Mouse (Mus musculus) layer of hippocampus, postnatal 25 days (tissue): Measurements from ENCODE around the gene Dph5. TPM values are rescaled to one million over a fixed set of nuclear protein-coding genes. Genes with fewer than 3 reads are reported as not detected.
"Not testable (repeated sequence)": the region's sequence is repeated elsewhere in the genome, so short reads cannot be mapped to it uniquely, and the experiment has no call there.

Experiments
- DNase-seq, 2 experiments: peaks; one replicate each; pipeline ENCODE4 v3.0.0; 2022; ENCODE audit warnings: mixed read lengths in 2 of 2, low spot score in 1 of 2; ENCODE audit errors: extremely low spot score in 1 of 2
- total RNA-seq, 2 experiments: library from RNA; stranded (reverse); gene quantifications; 2 replicates each; pipeline ENCODE4 v1.2.3; 2021

Dph5 gene
- total RNA-seq, 2 experiments from 2014 or later: 13.3 to 14.3 TPM

DNA sequence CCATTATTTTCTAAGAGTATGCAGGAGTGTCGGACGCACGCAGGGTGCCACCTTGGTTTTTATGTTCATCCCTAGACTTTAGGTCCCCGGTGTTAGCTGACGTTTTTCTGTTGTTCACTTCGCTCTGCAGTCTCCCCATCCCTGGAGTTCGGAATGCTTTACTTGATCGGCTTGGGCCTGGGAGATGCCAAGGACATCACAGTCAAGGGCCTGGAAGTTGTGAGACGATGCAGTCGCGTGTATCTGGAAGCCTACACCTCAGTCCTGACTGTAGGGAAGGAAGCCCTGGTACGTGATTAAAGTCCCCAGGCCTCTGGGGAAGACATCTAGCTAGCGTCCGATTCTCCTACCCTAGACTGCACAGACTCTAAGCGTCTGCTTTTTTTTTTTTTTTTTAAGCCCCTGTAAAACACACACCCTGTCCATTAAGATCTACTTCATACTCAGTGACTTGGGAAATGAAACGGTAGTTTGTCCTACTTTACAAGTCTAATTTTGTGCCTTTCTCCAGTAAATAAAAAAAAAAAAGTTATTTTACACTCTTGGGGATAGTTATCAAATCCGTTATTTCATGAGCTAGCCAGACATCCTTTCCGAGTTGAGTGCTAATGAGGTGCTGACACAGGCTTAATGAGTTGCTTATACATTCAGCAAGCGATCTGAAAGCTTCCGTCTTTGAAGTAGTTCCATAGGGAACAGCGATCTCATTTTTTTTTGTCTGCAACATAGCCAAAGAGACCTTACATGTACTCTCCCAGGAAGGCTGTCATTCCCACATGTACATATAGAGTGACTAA is 871 bp downstream of the Dph5 start:
- peak; percentile 27 to 49 for DNase-seq

DNA sequence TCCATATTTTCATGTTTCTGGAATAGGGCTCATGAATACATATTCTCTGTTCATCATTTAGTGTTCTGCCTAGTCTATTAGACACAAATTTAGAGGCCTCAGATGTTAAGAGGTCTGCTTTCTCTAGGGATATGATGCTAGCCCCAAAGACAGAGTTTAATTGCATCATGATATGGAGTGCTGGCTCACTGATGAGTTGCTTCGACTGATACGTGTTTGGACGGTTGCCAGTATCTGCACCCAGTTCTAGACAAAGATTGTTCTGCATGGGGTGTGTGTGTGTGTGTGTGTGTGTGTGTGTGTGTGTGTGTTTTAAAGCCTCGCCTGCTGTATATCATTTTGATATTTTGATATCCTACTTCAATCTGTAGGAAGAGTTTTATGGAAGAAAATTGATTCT is 4.7 kb downstream of the Dph5 start:
- no peak for DNase-seq

DNA sequence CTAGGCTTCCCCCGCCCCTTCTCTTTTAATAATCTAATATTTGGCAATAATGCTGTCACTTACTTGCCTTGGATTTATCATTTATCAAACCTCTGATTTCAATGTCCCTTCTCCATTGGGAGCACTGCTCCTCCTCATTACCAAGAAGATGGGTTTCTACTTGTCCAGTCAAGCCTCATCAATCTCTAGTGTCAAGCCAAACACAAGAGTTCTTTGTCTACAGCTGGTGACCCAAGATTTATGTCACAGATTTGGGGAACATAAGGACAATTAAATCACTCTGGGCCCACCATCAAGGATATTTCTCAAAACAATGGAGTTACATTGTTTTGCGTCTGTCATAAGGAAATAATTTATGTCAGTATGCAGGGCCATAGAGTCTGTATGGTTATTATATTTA is 5.5 kb downstream of the Dph5 start:
- DNase-seq: no peak

DNA sequence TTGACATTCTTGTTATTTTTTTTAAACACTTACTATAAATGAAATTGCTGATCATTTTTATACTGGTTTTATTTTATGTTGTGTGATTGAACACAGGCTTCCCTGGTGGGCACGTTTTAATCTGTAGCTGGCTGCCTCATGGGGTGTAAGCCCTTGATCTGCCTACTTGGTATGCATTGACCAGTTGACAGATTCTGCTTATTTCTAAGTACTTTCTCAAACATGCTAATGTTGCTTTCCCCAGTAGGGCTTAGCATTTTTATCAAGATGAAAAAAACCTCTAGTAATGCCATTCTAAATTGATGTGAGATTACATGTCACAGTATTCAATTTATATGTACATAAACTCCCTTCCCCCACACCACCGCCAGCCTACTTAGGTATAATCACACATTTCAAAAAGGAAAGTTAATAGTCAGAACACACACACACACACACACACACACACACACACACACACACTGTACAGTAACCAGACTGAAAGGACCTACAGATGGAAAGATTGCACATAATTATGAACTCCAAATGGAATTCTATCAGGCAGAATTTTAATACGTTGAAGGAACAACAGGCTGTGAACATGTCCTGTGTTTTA is 10.8 kb downstream of the Dph5 start:
- no peak for DNase-seq

DNA sequence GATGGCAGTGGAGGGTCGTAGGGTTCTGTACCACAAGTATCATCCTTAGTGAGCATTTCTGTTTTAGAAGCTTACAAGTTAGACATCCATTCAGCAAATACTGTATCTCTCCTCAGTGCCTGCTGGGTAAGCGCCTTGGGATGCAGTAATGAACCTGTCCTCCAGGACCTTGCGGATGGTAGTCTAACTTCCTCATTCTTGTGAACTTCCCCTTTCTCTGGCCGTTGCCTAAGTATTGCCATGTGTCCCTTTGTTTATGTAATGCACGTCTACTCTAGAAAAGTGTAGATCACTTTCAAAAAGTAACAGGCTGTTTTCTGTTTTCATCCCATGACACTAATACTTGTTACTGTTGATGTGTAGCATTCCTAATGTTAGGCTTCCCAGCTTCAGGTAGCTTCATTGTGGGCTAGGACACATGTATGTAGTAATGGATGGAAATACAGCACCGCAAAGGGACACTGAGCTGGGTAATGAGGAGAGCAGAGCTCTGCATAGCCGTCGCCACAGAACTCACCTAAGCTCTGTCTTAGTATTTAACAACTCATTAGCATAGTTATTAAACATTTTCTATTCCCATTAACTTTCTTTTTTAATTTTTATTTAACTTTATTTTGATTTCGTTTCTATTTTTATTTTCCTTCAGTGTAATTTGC is 14.8 kb downstream of the Dph5 start:
- DNase-seq: no peak

DNA sequence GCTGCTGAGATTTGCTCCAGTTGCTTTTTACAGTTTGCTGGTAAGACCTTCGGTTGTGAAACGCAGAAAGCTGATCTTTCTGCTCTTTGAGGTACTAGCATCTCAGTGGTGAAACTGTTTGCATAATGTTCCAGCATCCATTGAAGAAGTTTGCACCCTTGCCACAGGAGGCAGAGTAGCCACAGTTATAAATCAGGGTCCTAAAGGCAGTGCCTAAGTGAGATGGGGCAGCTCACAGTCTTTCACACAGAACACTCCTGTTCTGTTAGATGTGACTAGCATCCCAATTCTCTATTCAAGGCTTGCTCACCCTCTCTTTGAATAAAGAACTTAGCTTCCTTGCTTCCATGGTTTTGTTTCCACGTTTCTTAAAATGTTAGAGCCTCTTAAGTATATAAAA is 17.4 kb downstream of the Dph5 start:
- DNase-seq: no peak

DNA sequence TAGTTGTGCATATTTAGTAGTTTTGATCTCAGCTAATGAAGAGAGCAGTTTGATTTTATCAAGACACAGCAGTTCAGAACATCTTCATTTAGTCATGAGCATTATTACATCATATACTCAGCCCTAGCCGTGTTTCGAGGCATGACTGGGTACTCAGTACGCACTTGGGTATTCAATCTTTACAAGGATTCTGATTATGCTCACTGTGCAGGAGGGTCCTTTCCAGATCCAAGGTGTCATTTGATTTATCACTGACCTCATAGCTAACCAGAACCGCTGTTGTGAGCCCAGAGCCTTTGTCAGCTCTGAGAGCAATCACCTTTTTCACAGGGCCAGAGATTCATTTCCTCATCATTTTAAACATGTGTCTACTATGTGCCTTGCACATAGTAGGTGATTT is 17.9 kb downstream of the Dph5 start:
- DNase-seq: no peak

DNA sequence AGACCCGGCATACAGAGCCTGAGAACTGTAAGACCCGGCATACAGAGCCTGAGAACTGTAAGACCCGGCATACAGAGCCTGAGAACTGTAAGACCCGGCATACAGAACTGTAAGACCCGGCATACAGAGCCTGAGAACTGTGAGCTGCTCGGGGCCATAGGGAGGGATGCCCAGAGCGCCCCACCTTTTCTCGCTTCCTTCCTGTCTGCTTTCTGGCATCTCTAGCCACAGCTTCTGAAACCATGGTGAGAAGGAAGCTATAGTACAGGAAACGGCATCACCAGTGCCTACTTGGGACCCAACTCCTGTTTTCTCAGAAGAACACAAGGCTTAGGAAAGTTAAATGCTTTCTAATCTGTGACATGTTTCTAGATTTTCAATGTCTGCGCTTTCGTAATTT is 19.8 kb downstream of the Dph5 start:
- DNase-seq: not testable (repeated sequence)

DNA sequence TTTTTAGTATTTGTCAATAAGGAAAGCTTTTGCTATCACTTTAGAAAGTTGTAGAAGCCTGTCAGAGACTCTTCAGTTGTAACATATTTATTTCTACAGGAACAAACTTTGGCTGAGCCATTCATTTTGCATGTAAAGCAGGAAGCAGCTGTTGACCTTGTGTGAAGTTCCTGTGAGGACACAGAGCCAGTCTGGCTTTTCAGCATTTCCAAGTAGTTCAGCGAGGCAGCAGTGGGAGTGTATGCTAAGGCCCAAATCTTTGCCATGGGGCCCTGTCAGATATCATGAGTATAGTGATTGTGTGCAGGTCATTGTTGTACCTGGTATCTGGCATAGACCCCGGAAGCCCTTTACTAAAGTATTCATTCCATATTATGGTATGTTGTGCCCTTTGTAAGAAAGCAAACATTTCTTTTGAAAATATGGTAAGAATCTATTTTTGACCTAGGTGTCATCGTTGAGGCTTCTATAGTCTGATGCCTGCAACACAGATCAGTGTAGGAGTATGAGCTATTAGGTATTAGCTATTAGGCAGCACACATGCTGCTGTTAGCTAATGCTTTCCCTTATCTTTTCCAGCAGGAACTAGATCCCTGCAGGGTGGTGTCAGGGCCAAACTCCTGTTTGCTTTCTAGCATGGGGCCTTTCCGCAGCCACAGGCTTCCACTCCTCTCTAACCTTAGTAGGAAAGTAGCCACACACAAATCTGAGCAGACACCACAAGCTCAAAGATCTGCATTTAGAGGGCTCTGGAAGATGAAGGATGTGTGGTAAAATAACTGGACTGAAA is 37.0 kb downstream of the Dph5 start:
- no peak for DNase-seq

DNA sequence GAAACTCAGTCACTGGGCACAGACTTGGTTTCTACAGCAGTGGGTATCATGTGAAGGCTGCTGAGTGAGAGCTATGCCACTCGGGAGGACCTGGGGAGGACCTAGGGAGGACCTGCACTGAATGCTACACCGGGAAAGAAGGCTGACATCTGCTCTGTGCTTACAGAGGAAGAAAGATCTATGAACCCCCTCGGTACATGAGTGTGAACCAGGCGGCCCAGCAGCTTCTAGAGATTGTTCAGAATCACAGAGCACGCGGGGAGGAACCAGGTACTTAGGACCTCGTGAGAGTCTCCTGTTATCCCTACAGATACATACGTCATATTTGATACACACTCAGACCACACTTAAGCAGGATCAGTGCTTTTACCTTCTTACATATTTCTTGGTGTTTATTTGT is 38.9 kb downstream of the Dph5 start:
- no peak for DNase-seq

DNA sequence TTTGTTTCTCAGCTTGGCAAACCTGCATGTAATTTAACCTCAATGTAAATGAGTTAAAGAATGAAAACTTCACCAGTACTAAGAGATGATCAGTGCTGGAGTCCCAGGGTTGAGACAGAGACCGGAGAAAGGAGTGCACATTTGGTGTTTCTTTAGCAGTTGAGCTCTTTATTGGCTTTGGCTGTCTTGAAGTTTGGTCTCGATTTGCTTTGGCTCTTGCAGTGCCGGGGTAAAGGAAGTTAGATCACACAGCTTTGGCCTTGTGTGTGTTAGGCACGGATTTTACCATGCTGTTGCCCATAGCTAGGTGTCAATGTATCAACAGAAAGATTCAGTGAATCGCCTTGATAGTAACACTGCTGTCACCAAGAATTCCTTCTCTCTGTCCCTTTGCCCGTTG is 44.1 kb downstream of the Dph5 start:
- DNase-seq: no peak

DNA sequence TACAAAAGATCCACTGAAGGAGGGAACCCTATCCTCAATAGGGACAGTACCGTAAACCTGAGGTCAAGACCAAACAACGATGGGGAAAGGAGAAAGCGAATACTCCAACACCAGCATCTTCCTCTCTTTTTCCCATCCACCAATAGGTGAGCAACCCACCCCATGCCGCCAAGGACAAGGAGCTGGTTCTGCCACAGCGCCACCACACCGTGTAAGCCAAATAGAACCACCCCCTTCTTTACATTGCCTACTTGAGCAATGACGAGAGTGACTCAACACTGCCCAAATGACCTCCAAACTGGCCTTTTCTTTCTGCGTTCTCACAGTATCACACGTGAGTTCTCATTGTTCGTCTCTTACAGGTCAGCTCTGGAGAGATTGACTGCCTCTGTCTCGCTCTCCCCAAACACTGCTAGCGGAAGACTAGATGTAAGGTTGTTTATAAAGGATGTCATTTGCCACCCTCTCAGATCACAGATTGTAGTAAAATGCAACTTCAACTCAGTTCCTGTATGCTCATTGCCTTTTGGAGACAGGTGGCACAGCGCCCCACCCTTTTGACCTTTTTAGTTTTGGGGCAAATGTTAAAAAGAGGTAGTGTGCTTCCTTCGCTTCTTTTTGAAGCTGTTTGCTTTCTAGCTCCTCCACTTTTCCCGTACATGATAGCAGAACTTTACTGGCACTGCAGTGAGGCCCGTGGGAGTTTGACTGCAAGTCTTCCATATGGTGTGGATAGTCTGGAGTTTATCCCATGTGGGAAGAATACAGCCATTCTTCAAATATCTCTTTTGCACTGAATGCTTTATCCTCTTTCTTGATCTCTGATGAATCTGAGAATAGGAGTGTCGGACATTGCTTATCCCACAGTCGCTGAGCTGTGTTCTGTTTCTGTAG is 45.9 kb downstream of the Dph5 start:
- DNase-seq: peak in 1 of 2 experiments; percentile 16

DNA sequence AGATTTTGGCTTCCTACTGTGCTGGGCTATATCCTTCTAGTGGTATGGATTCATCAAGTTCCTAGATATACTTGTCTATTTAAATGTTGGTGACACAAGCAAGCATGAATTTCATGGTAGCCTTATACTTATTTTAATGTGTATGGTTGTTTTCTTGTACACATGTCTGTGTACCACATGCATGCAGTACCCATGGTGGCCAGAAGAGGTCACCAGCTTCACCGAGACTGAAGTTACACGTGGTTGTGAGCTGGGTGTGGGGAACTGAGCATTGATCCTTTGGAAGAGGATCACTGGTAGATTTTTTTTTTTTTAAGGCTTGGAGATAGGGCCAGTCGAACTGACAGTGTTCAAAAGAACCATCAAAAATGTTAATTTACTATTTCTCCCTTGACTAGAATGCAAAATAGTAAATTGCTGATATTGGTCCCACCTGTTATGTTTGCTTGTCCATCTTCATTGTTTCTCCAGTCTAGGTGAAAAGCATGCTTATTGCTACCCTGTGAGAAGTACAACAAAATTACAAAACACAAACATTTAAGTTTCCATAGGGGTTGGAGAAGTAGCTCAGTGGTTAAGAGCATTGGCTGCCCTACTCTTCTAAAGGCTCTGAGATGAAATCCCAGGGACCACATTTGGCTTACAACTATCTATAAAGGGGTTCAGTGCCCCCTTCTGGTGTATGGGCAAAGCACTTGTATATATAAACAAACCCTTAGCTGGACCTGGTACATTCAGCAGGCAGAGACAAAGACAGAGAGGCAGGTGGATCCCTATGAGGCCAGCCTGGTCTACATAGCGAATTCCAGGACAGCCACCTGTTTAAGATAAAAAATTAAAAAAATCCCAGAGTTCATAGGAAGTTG is 49.3 kb downstream of the Dph5 start:
- DNase-seq: peak in 1 of 2 experiments; percentile 52

DNA sequence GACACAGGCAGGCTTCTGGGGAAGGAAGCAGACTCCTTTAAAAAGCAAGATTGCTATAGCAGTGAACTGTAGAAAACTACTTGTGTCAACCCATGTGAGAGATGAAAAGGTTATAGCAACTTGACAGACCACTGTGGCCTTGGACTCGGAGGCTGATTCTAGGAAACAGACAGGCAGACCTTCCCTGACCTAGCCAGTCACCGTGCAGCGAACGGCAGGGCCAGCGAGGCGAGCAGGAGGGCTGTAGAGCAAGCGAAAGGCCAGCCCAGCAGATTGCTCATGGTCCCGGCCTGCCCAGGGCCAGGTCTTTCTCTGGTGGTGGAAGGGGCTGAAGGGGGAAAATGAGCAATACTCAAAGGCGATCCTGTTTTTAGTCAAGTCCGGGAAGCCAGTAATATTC is 50.2 kb downstream of the Dph5 start:
- no peak for DNase-seq

DNA sequence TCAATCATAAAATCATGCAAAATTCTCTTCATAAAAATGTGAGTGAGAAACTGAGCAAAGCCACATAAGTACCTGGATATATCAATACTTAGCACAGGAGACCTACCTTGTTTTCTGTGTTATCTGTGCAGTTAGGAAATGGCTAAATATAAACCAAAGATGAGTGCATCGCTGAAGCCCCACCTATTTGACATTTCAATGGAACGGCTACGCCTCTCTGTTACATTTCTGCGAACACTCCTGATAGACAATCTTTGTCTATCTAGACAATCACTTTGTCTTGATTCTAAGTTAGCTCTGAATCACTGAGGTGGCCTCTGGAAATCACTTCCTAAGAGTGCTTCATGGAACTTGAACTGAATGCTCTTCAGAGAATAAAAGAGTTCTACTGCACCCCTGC is 52.9 kb downstream of the Dph5 start:
- DNase-seq: no peak

DNA sequence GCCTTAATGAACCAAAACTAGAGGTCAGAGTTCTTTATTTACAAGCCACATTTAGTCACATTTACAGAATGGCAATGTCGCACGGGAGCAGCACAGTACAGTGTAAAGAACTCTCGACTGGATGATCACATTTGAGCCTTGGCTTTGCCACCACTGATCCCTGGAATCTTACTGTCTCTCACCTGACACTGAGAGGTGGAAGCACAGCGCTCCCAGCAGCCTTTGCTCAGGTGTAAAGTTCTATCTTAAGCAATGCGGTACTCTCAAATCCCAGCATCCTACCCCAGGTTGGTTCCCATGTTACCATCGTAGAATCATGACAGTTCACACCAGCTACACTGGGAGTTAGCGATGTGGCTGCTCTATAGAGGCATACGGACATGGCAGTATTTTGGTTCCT is 53.8 kb downstream of the Dph5 start:
- no peak for DNase-seq

DNA sequence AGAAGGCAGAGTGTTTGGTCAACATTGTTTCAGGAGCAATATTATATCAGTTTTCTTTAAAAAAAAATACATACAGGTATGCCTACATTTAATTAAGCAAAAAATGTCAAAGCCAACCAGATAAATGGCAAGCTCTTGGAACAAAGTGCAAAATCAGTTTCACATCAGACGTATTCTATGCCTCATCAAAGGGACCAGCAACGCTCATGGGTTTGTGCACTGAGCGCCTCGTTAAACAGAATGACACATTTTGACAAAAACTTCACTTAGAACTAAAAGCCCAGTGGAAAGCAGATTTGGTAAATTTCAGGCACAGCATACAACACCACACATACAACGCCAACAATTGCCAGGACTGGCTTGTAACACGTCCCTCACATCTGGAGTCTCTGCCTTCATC is 56.7 kb downstream of the Dph5 start:
- no peak for DNase-seq

DNA sequence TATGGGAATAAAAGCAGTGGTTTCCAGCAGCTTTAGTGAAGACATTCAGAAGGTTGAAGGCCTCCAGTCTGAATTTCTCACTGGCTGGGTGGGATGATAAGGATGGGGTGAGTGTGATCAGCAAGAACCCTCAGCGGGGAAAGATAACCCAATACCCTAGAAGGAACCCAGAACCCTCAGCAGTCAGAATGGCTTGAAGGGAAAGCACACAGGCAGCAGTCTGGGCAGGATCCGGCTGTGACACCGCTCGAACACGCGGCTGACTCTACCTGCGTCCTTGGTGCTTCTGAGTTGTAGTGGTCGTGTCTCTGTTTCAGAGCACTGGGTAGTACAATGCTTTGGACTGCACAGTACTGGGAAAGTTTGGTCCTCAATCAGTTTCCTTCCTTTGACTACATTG is 58.6 kb downstream of the Dph5 start:
- no peak for DNase-seq
